Mouse (Mus musculus) liver, embryonic 14.5 days (tissue): ENCODE data around the gene Map2k5.

Experiments
- CTCF ChIP-seq: IDR thresholded peaks from 2 replicates; pipeline ENCODE4 v1.5.1; 2016; ENCODE audit warnings: antibody characterized with exemption, low read depth, control low read depth
- EP300 ChIP-seq: IDR thresholded peaks from 2 replicates; pipeline ENCODE4 v1.6.1; 2016; ENCODE audit warnings: antibody characterized with exemption, low read depth

DNA sequence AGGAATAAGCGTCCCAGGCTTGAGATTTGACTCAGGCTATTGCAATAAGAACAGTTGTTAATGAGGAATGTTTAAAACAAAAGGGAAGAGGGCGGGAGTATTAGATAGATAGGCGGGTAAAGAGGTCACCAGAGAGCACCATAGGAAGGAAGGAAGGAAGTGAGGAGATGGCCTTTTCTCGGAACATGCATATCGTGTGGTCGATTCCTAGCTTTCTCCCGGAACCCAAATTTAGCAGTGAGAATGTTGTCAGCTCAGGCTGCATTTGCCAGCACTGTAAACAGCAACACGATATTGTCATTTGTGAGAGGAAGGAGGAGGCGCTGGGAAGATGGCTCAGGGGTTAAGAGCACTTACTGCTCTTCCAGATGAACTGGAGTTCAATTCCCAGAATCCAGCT lies 253.2 kb downstream of the Map2k5 start:
- TF ChIP-seq CTCF (no peak), EP300 (no peak)
